Mouse (Mus musculus) testis, postnatal 14 days (tissue): Measurements from ENCODE around the gene Anxa5.

ENCODE experiments used
- DNase-seq: peaks from one replicate; pipeline ENCODE4 v3.0.0; 2021; ENCODE audit warnings: low spot score

Gene Anxa5

DNA sequence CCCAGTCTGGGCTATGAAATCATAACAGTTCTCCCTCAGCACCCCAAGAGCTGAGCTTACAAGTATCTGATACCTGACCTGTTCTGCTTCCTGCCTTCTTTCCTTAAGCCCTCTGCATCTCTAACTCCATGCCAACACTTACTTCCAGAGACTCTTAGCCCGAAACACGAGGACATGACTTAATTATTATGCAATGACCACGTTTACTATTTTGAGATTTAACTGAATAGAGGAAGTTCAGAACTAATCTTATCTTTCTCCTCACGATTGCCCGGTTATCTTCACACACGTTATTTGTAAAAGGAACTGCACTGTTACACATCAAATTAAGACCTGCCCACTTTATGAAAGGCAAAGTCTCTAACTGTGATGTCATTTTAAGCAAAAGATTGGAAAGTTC is 28.8 kb downstream of the Anxa5 start:
- DNase-seq, result no peak

DNA sequence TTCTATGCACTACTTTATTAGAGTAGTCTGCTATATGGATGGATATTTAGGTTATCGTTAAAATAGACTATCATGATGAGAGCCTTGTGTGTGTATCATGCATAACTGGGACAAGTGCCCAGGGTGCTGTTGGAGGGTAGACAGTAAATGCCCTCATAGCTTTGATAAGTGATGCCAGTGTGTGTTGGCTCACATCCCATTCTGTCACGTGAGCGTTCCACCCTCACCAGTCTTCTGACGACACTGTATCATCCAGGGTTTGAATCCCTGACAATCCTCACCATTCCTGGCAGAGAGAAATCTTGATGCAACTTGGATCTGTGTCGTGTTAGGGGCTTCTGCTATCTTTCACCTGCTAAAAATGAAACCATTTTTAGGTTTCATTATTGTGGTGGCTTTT is 29.2 kb downstream of the Anxa5 start:
- DNase-seq, result no peak

DNA sequence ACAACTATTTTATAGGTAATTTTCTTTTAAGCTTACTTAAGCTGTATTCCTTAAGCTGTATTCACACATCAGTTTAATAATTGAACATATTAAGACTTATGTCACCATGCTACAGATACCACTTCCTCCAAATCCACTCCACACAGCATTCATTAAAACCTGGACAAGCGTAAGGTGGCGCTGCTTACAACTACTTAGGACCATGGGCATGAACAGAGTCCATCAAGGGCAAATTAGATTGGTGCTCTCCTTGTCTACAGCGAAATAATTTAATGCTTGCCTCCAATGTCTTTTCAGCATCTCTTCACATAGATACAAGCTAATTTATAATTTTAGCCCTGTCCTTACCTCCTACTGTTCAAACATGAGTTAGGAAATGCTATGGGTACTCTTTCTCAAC is 29.7 kb downstream of the Anxa5 start:
- DNase-seq, result no peak

DNA sequence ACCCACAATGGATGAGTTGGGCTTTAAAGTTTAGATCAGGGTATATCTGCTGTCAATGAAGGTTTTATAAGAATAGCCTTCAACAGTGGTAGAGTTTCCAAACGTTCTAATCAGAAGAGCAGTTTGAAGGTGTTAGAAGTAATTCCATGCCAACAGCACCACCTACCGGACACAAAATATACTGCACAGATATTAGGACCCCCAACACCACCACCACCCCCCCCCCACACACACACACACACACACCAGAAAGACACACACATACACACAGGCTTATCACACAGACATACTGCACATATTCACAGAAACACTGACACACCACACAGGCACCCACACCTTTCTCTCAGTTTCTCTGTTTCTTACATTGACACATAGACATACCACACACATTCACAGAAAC is 33.3 kb downstream of the Anxa5 start:
- no peak for DNase-seq

DNA sequence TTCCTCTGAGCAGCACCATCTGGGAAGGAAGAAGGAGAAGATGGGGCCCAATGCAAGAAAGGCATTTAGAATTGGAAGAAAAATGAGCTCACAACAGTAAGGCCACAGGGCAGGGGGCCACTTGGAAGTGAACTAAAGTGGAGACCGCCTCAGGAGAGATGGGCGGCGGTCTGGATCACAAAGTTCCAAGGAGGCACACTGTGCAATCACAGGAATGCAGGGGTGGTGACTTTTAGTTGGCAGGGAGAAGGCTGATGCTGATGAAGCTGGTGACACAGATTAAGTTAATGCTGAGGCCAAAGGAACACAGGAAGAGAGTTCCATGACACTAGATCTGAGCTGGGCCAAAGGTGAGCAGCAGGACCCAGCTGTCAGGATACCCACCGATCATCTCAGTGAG is 35.4 kb downstream of the Anxa5 start:
- no peak for DNase-seq

DNA sequence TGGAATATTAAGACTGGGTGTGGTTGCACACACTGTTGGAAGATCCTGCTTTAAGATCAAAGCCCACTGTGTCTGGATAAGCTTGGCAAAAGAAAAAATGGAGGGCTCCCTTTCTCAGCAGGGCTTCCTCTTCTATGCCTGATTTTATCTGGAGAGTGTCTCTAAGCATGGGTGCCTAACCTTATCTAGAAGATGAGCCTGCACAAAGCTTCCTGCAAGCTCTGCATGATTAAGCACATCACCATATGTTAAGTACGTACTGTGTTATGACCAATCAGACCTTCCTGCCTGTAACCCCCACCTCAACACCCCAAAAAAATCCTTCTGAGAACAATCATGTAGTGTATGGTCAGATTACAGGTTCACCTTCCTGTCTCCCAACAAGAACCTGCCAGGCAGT is 45.3 kb downstream of the Anxa5 start:
- no peak for DNase-seq

DNA sequence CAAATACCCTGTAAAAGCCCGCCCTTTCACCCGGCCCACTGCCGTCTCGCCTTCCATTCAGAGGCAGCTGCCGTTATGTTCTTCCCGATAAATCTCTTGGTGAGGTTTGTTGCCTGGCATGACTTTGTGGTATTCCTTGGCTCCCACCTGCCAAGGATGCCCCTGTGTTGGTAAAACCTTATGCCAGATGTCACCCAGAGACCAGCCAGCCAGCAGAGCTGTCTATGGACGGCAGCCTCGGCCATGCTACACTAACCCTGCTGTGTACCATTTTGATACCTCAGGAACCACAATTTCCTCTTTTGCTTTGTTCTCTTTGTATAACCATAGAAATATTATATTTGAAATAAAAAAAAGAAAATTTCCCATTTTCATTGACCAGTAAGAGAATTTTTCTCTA is 48.3 kb downstream of the Anxa5 start:
- DNase-seq, result no peak

DNA sequence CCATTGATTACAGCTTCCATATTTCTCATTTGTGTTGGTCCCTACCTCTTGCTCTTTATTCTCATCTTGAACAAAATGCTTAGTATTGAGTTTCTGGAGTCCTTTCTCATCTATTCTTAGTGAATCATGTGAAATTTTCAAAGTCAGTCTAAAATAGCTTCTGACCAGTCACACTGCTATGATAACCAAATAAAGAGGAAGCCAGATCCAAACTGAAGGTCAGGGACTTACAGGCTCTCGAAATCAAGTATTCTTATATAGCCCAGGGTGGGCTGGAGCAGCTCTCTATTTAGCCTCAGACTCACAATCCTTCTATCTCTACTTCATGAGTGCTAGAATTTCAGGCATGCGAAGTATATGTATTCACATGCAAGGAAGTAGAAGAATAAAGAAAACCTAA is 66.2 kb downstream of the Anxa5 start:
- DNase-seq, result no peak

DNA sequence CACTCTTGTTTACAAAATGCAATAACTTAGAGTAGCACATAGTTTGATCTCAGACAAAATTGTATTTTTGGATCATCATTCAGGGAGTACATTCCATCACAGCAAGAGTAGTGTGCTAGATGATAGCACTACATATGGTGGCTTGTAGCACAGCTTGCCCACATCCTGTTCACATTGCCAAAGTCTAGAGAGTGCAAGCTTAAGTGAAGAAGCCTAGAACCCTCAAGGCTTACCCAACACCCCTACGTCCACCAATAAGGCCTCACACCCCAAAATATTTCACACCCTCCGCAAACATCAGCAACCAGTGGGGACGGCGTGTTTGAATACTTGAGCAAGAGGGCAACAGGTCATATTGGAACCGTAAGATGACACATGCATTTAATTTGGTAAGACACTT is 68.7 kb downstream of the Anxa5 start:
- DNase-seq, result no peak

DNA sequence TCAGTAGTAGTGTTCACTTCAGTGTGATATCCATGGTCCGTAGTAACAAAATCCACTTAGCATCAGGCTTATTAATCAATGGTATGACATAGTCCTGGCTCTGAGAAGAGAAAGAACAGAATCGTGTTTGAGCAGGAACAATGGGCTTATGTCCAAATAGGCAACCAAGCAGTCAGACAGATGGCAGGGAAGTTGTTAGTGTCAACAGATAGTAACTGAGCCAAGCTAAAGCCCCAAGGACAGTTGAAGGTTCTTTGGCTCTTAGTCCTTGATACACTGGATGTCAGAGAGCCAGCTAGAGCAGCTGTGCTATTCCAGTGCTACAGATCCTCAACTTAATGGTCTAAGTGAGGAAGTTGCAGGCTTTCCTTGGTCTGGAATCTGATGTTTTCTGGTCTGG is 69.4 kb downstream of the Anxa5 start:
- peak; percentile 12 for DNase-seq

DNA sequence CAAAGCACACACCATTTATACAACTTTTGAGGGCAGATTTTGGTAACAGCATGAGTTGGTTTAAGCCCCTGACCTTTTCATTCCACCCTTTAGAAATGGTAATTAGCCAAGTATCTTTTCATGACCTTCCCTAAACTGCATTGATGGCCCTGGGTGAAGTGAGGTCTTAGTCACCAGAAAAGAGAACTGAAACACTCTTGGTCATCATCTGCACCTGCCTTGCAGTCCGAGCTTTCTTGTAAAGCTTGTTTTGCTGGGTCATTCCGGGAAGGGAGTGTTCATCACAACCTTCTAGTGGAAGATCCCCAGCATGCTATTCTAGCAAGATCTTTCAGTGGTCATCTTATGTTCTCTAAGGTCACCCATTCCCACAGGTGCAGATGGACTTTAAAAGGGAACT is 73.8 kb downstream of the Anxa5 start:
- DNase-seq, result no peak

DNA sequence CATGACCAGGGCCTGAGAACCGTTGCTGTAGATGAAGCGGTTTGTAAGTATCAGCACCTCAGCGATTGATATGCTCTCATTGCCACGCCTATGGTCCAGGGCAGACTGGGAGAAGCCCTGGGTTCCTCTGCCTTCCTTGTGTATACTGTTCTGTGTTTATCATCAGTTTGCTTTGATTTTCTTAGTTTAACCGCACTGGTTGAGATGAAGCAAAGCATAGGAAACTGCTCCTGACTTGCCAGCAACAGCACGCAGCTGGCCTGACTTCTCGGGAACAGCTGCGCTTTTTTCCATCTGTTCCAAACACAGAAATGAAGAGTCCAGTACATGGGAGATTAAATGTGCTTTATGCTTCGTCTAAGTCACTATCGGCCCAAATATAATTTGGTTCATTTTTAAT is 75.0 kb downstream of the Anxa5 start:
- DNase-seq, result no peak
